Mouse (Mus musculus): ENCODE results near the gene Ube3b. TPM values are rescaled to one million over a fixed set of nuclear protein-coding genes. Genes with fewer than 3 reads are reported as not detected.

Gene Ube3b
- total and polyA plus RNA-seq, 2 experiments, result 15.8 to 52.3 TPM

DNA sequence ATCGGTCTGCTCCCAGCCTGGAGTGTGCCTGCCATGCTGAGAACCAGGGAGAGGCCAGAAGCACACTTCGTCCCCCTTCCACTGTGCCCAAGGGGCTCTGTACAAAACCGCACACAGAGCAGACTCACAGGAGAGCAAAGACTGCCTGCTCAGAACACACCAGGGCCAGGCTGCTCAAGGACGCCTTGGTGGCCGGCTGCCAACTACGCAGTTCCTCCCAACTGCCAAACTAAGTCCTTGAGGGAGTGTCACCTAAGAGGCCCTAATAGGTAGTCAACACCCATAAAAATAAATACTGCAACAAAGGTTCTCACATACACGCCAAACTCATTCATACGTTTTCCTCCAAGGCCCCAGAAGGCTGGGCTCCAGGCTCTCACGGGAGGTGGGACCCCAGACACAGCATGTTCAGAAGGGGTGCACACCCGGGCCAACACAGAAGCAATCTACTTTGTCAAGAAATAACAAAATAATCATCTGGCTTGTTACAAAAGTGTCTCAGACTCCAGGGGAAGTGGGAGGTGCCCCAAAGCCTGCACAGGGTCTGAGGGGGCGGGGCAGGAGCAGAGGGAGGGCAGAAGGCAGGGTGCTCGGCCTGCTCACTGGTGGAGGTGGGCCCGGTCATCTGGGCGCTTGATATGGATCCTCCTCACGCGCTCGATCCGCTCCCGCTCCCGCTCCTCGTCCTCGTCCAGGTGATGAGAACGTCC, 15.2 kb upstream of the Ube3b start:
- Histone ChIP-seq H3K9ac (ENCODE audit: low read depth, low read length) (no peak overlapping the region), H3K27me3 (ENCODE audit: control insufficient read depth, insufficient read depth, low read length) (no peaks in the 10 kb centered on the region), H3K79me2 (ENCODE audit: control insufficient read depth, insufficient read depth, low read length) (no peaks in the 10 kb centered on the region), H3K36me3 (ENCODE audit: control insufficient read depth, insufficient read depth, low read length) (no peaks in the 10 kb centered on the region), H3K27ac (replicated peaks; ENCODE audit: insufficient read depth, low read depth, low read length) (no peak overlapping the region), H3K4me1 (ENCODE audit: control insufficient read depth, insufficient read depth, low read length) (no peaks in the 10 kb centered on the region), H3K4me3 (ENCODE audit: insufficient read depth, low read depth, low read length) (no peak overlapping the region)
- WGBS, result 82% methylated on average over 23 of the region's 23 CpGs
- TF ChIP-seq CTCF (IDR thresholded peaks at IDR 0.05; ENCODE audit: low read depth, low read length) (no peak), POLR2A (IDR thresholded peaks at IDR 0.05; ENCODE audit: extremely low read depth, insufficient read depth, low read length) (no peak)
- no peak for DNase-seq (ENCODE audit: extremely low read depth, low read depth, low spot score)

DNA sequence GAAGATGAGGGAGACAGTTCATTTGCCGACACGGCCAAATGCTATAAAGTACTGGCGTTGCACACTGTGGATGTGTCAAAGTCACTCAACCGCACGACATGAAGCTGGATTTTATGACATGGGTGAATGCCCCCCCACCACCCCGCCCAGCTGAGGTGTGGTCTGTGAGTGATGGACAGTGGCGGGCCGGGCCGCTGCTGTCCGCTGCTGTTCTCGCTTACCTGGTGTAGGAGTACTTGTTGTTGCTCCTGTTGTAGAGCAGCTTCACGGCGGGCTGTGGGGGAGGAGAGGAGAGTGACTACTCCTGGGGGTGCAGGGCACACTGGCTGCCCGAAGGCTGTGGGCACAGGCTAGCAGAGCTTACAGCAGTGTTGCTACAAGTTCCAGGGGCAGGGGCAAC, 12.3 kb upstream of the Ube3b start:
- Histone ChIP-seq H3K79me2 (ENCODE audit: control insufficient read depth, insufficient read depth, low read length) (0 out of 2 replicates have a peak, but pooled peaks cover 4% of the 10 kb centered on the region), H3K27ac (replicated peaks; ENCODE audit: insufficient read depth, low read depth, low read length) (no peak overlapping the region), H3K27me3 (ENCODE audit: control insufficient read depth, insufficient read depth, low read length) (no peaks in the 10 kb centered on the region), H3K4me1 (ENCODE audit: control insufficient read depth, insufficient read depth, low read length) (peaks cover 5% of the 10 kb centered on the region; the same call in 1 of the 2 replicates), H3K36me3 (ENCODE audit: control insufficient read depth, insufficient read depth, low read length) (no peaks in the 10 kb centered on the region), H3K4me3 (ENCODE audit: insufficient read depth, low read depth, low read length) (no peak overlapping the region), H3K9ac (ENCODE audit: low read depth, low read length) (no peak overlapping the region)
- WGBS, result 94% methylated on average over 14 of the region's 14 CpGs
- no peak for TF ChIP-seq POLR2A (IDR thresholded peaks at IDR 0.05; ENCODE audit: extremely low read depth, insufficient read depth, low read length)
- TF ChIP-seq CTCF (IDR thresholded peaks at IDR 0.05; ENCODE audit: low read depth, low read length), result no peak
- no peak for DNase-seq (ENCODE audit: extremely low read depth, low read depth, low spot score)

DNA sequence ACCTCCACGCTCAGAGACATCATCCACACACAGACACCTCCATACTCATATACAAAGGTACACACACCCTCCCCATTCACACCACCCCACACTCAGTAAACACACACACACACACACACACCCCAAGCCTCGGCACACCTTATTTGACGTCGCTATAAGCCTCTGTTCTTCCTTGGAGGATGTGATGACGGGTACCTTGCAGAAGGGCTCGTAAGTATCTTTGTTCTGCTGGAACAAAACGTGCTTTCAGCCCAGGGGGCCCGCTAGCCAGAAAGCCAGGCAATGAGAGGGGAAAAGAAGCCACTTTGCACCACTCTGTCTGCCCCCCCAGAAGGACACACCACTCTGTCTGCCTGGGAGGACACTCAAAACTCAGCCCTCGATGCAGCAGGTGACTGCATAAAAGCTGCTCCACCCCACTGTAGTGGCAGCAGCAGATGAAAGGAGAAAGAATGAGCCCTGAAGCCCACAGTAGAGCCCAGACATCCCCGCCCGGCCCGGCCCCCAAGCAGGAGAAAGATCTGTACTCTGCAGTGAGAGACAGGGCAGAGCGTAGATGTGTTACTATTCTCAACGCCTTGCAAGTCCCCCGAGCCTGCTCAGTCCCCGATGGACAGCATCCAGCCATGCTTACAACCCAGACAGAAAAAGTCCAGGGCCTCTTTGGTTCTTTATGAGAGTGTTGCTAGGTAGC, 11.5 kb upstream of the Ube3b start:
- H3K79me2 ChIP-seq (ENCODE audit: control insufficient read depth, insufficient read depth, low read length), result 0 out of 2 replicates have a peak, but pooled peaks cover 8% of the 10 kb centered on the region
- DNase-seq (ENCODE audit: extremely low read depth, low read depth, low spot score), result no peak
- WGBS, result 95% methylated on average over 16 of the region's 16 CpGs
- no peak overlapping the region for H3K4me3 ChIP-seq (ENCODE audit: insufficient read depth, low read depth, low read length)
- H3K9ac ChIP-seq (ENCODE audit: low read depth, low read length), result no peak overlapping the region
- no peaks in the 10 kb centered on the region for H3K27me3 ChIP-seq (ENCODE audit: control insufficient read depth, insufficient read depth, low read length)
- no peak for TF ChIP-seq CTCF (IDR thresholded peaks at IDR 0.05; ENCODE audit: low read depth, low read length)
- TF ChIP-seq POLR2A (IDR thresholded peaks at IDR 0.05; ENCODE audit: extremely low read depth, insufficient read depth, low read length), result no peak
- H3K4me1 ChIP-seq (ENCODE audit: control insufficient read depth, insufficient read depth, low read length), result peaks cover 5% of the 10 kb centered on the region; the same call in 1 of the 2 replicates
- H3K36me3 ChIP-seq (ENCODE audit: control insufficient read depth, insufficient read depth, low read length), result no peaks in the 10 kb centered on the region
- H3K27ac ChIP-seq (replicated peaks; ENCODE audit: insufficient read depth, low read depth, low read length), result no peak overlapping the region

DNA sequence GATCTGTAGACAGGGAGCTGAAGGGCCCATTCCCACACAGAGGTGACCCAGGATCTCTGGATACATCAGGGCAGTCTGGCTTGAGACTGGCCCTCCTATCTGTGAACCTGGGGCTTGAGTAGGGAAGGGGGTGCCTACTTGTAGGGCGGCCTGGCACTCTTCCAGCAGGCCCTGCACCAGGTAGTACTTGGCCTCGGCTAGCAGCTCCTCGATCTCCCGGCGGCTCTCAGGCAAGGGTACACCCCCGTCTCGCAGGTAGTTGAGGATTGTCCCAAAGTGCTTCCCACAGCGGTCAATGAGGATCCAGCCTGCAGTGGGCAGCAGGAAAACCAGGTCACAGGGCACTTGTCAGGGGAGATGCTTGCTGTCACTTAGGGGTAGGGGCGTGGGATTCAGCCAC, 10.5 kb upstream of the Ube3b start:
- H3K27ac ChIP-seq (replicated peaks; ENCODE audit: insufficient read depth, low read depth, low read length), result peak overlapping the region; percentile 26
- H3K9ac ChIP-seq (ENCODE audit: low read depth, low read length), result no peak overlapping the region
- 0 out of 2 replicates have a peak, but pooled peaks cover 11% of the 10 kb centered on the region for H3K79me2 ChIP-seq (ENCODE audit: control insufficient read depth, insufficient read depth, low read length)
- no peak for TF ChIP-seq POLR2A (IDR thresholded peaks at IDR 0.05; ENCODE audit: extremely low read depth, insufficient read depth, low read length)
- TF ChIP-seq CTCF (IDR thresholded peaks at IDR 0.05; ENCODE audit: low read depth, low read length), result no peak
- no peaks in the 10 kb centered on the region for H3K27me3 ChIP-seq (ENCODE audit: control insufficient read depth, insufficient read depth, low read length)
- no peaks in the 10 kb centered on the region for H3K36me3 ChIP-seq (ENCODE audit: control insufficient read depth, insufficient read depth, low read length)
- H3K4me1 ChIP-seq (ENCODE audit: control insufficient read depth, insufficient read depth, low read length), result peaks cover 5% of the 10 kb centered on the region; the same call in 1 of the 2 replicates
- DNase-seq (ENCODE audit: extremely low read depth, low read depth, low spot score), result no peak
- 79% methylated on average over 9 of the region's 9 CpGs for WGBS
- no peak overlapping the region for H3K4me3 ChIP-seq (ENCODE audit: insufficient read depth, low read depth, low read length)

DNA sequence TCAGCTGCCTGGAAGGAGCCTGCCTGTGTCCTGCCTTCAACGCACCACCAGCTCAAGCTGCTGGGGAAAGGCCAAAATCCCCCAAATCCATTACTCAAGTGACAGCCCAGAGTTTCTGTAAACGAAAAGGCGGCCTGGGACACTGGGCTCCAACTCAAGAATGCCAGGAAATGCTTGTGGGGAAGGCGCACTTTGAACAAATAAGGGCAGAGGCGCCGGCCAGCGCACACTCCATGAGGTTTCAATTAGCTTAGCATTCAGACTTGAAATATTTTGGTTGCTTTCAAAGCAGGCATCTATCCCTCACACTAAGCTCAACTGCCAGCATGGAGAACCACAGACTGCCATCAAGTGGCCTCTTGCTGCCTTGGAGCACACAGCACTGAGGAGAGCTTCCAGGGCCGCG, 10.0 kb upstream of the Ube3b start:
- peak; percentile 42 for DNase-seq (ENCODE audit: extremely low read depth, low read depth, low spot score)
- Histone ChIP-seq H3K9ac (ENCODE audit: low read depth, low read length) (no peak overlapping the region), H3K27ac (replicated peaks; ENCODE audit: insufficient read depth, low read depth, low read length) (peak overlapping the region; percentile 32), H3K79me2 (ENCODE audit: control insufficient read depth, insufficient read depth, low read length) (0 out of 2 replicates have a peak, but pooled peaks cover 15% of the 10 kb centered on the region), H3K4me1 (ENCODE audit: control insufficient read depth, insufficient read depth, low read length) (peaks cover 7% of the 10 kb centered on the region; the same call in 1 of the 2 replicates), H3K27me3 (ENCODE audit: control insufficient read depth, insufficient read depth, low read length) (no peaks in the 10 kb centered on the region), H3K4me3 (ENCODE audit: insufficient read depth, low read depth, low read length) (no peak overlapping the region), H3K36me3 (ENCODE audit: control insufficient read depth, insufficient read depth, low read length) (no peaks in the 10 kb centered on the region)
- TF ChIP-seq CTCF (IDR thresholded peaks at IDR 0.05; ENCODE audit: low read depth, low read length) (no peak), POLR2A (IDR thresholded peaks at IDR 0.05; ENCODE audit: extremely low read depth, insufficient read depth, low read length) (no peak)
- WGBS, result 65% methylated on average over 9 of the region's 9 CpGs
